Mouse (Mus musculus): ENCODE measurements around the gene Naa50.

Gene Naa50

DNA sequence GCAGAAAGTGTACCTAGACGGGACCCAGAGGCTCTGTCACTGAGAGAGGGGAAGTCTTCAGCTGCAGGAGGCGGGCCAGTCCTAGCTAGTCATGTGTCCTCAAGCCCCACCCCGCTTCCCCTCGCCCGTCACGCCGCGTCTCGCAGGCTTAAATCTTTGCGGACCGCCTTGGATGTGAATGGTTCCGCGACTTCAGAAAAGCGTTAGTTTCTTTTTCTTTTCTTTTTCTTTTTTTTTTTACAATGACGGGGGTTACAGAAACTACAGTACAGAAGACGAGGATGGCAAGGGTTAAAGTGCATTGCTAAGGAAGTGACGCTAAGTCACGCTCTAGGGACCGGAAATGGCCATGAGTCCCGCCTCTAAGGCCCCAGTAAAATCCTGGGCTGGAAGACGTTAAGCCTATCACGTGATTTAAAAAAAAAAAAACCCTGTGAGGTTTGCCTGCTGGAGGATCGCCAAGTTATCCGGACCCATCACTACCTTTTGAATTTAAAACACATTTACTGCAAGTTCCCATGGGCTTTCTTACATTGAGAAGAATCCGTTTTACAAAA lies 573 bp upstream of the Naa50 start:
- peak; percentile 89 for ATAC-seq (ENCODE audit: insufficient number of reproducible peaks, low FRiP score, low TSS enrichment)

- ATAC-seq (ENCODE audit: insufficient number of reproducible peaks, low FRiP score, low TSS enrichment) = peak; percentile 37
These were observed 657 bp downstream of the Naa50 start for GRCm38 (mm10) chr16:44140186-44140787.

DNA sequence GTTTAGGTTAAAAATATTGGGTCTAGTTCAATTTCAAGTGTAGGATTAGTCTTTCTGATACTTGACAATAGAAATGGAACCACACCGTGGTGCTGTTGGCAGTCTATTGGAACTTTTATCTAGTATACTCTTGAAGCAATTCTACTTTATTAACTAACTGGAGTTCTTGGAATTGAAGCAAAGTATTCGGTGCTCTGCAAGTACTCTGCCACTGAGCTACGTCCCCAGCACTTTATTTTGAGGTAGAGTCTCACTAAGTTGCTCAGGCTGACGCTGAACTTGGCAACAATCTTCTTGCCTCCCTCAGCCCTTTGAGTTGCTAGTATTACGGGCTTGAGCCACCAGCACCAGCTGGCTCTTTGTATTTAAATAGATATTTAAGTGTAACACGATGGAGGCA lies 1.9 kb downstream of the Naa50 start:
- ATAC-seq (ENCODE audit: insufficient number of reproducible peaks, low FRiP score, low TSS enrichment) = no peak

DNA sequence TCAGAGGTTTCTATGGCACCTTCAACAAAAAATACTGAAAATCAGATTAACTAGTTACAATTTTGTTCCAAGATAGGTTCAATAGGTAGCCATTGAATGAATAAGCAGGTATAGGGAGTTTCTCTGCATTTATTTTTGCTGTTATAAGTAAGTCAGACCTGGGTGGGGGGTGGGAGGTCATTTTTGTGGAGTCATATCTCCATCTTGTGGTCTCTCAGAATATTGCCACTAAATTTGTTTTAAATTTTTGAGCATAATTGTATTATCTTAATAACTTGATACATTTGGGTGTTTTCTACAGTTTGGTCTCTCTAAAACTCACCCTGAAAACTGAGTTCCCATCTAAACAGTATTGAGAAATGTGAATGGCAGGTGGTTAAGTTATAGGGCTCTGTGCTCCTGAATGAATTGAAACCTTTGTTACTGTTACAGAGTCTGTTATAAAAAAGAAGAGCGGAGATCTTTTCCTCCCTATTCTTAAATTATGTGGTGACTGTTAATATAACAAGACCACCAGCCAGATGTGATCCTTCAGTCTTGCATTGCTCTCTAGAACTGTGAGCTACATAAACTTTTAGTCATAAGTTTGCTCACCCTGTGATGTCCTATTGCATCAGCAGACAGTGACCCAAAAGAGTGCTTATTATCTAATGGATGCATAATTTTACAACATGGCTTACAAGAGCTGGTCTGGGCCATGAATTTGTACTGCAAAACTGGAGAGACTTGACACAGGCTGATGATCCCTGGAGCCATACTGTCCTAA lies 9.6 kb downstream of the Naa50 start:
- ATAC-seq (ENCODE audit: insufficient number of reproducible peaks, low FRiP score, low TSS enrichment) = no peak

- ATAC-seq (ENCODE audit: insufficient number of reproducible peaks, low FRiP score, low TSS enrichment) = no peak
These were observed 14.9 kb downstream of the Naa50 start for GRCm38 (mm10) chr16:44154497-44155057.

DNA sequence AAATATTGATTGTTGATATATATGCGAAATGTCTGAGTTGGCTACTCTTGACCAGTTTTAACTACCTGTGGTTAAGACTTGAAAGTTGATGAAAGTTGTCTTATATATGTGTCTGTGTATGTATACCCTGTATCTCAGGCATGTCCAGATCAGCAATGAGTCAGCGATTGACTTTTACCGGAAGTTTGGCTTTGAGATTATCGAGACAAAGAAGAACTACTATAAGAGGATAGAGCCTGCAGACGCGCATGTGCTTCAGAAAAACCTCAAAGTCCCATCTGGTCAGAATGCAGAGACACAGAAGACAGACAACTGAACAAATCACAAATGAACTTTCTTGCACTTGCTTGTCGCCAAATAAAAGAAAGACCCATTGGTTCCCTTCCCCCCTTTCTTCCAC lies 19.7 kb downstream of the Naa50 start:
- no peak for ATAC-seq (ENCODE audit: insufficient number of reproducible peaks, low FRiP score, low TSS enrichment)

- no peak for ATAC-seq (ENCODE audit: insufficient number of reproducible peaks, low FRiP score, low TSS enrichment)
These were observed 24.2 kb downstream of the Naa50 start for GRCm38 (mm10) chr16:44163831-44164230.

GRCm38 (mm10) chr16:44165182-44165581 lies 25.6 kb downstream of the Naa50 start:
- ATAC-seq (ENCODE audit: insufficient number of reproducible peaks, low FRiP score, low TSS enrichment) = no peak

- no peak for ATAC-seq (ENCODE audit: insufficient number of reproducible peaks, low FRiP score, low TSS enrichment)
These were observed 29.4 kb downstream of the Naa50 start for GRCm38 (mm10) chr16:44168990-44169389.

GRCm38 (mm10) chr16:44172297-44173154 lies 32.9 kb downstream of the Naa50 start:
- ATAC-seq (ENCODE audit: insufficient number of reproducible peaks, low FRiP score, low TSS enrichment) = peak; percentile 99

- peak; percentile 26 for ATAC-seq (ENCODE audit: insufficient number of reproducible peaks, low FRiP score, low TSS enrichment)
These were observed 33.7 kb downstream of the Naa50 start, which contains the start of gene Usf3 for GRCm38 (mm10) chr16:44173155-44173941. Usf3 (plus strand) TSS chr16:44173246.

GRCm38 (mm10) chr16:44173966-44174530 lies 34.4 kb downstream of the Naa50 start:
- ATAC-seq (ENCODE audit: insufficient number of reproducible peaks, low FRiP score, low TSS enrichment) = no peak

GRCm38 (mm10) chr16:44175001-44175400 lies 35.4 kb downstream of the Naa50 start:
- ATAC-seq (ENCODE audit: insufficient number of reproducible peaks, low FRiP score, low TSS enrichment) = no peak

DNA sequence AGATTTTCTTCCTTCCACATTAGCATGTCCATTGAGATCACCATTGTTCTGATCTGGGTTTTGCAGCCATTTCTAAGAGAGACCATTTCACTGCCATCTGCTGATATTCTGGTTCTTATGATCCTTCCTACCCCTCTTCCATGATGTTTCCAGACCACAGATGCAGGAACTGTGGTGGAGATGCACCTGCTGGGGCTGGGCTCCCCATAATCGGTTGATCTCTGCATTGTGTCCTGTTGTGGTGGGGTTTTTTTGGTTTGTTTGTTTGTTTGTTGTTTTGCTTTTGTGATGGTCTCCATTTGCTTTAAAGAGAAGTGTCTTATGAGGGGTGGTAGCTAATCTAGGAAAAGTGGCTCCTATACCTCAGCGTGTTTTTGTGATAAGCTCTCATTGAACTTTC lies 36.9 kb downstream of the Naa50 start:
- no peak for ATAC-seq (ENCODE audit: insufficient number of reproducible peaks, low FRiP score, low TSS enrichment)

GRCm38 (mm10) chr16:44178555-44178954 lies 38.9 kb downstream of the Naa50 start:
- ATAC-seq (ENCODE audit: insufficient number of reproducible peaks, low FRiP score, low TSS enrichment) = no peak

GRCm38 (mm10) chr16:44182597-44182996 lies 43.0 kb downstream of the Naa50 start:
- ATAC-seq (ENCODE audit: insufficient number of reproducible peaks, low FRiP score, low TSS enrichment) = no peak

DNA sequence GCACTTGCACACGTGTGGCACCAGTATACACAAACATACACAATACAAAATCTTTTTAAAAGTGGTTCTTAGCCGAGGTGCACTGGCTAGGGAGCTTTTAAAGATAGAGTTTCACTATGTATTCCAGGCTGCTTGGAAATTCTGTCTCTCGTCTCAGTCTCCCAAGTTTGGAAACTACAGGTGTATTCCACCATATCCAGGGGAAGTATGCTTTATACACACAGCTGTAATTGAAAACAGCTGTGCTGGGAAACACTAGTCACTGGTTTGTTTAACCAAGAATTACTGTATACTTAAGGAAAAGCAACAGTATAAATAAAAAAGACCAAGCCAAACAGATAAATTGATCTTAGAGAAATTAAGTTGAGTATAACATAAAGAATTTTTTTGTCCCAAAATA lies 45.1 kb downstream of the Naa50 start:
- no peak for ATAC-seq (ENCODE audit: insufficient number of reproducible peaks, low FRiP score, low TSS enrichment)

DNA sequence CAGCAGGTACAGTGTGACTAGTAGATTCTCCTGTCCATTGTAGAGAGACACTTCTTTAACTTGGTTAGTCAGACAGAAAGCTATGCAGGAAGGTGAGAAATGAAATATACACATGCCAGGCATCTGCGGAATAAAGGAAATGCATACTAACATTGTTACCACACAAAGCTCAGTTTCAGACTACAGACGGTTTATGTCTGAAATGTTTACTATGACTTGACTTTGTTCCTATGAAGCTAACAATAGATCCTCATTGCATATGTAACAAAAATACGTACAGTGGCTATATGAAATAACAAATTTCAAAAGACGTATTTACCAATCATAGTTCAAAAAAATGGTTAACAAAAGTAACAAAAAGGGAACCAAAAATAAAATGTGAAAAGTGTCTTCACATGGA lies 47.5 kb downstream of the Naa50 start:
- ATAC-seq (ENCODE audit: insufficient number of reproducible peaks, low FRiP score, low TSS enrichment) = no peak

- no peak for ATAC-seq (ENCODE audit: insufficient number of reproducible peaks, low FRiP score, low TSS enrichment)
These were observed 49.1 kb downstream of the Naa50 start for GRCm38 (mm10) chr16:44188766-44189165.

Data from cerebellum, adult (tissue).